Mouse (Mus musculus) neural tube, embryonic 14.5 days (tissue): ENCODE results near the gene Csf1. TPM values are rescaled to one million over a fixed set of nuclear protein-coding genes. Genes with fewer than 3 reads are reported as not detected.

Experiments used
- ATAC-seq: fragments of 200-750 bp; cut with Nextera tagmentation; 2 replicates; pipeline ENCODE4 v1.8.0; 2017; ENCODE audit warnings: low read depth, mild to moderate bottlenecking, moderate TSS enrichment, moderate library complexity
- H3K27ac ChIP-seq: fragments of 300-500 bp; sonication (generic); 2 replicates; pipeline ENCODE4 v1.5.1; 2014; ENCODE audit warnings: low read depth, mild to moderate bottlenecking, control low read depth, low read length, moderate library complexity, mixed read lengths
- H3K27me3 ChIP-seq: fragments of 300-500 bp; sonication (generic); 2 replicates; pipeline ENCODE4 v1.6.1; 2014; ENCODE audit warnings: low read length; ENCODE audit not compliant: control insufficient read depth, insufficient read depth
- H3K36me3 ChIP-seq: fragments of 300-500 bp; sonication (generic); 2 replicates; pipeline ENCODE4 v1.6.1; 2014; ENCODE audit warnings: low read length, mixed read lengths; ENCODE audit not compliant: control insufficient read depth, insufficient read depth
- H3K4me1 ChIP-seq: fragments of 300-500 bp; sonication (generic); 2 replicates; pipeline ENCODE4 v1.6.1; 2014; ENCODE audit warnings: low read length; ENCODE audit not compliant: control insufficient read depth, insufficient read depth
- H3K4me2 ChIP-seq: fragments of 300-500 bp; sonication (generic); 2 replicates; pipeline ENCODE4 v1.6.1; 2014; ENCODE audit warnings: mild to moderate bottlenecking, low read depth, low read length, control low read depth
- H3K4me3 ChIP-seq: fragments of 300-500 bp; sonication (generic); 2 replicates; pipeline ENCODE4 v1.5.1; 2014; ENCODE audit warnings: low read depth, low read length, control low read depth, mixed read lengths
- H3K9ac ChIP-seq: fragments of 300-500 bp; sonication (generic); replicated peaks from 2 replicates; pipeline ENCODE4 v1.6.1; 2014; ENCODE audit warnings: low read depth, mild to moderate bottlenecking, control low read depth, low read length, mixed read lengths
- H3K9me3 ChIP-seq: fragments of 300-500 bp; sonication (generic); 2 replicates; pipeline ENCODE4 v1.6.1; 2016; ENCODE audit warnings: low read length; ENCODE audit not compliant: control insufficient read depth
- WGBS: fragments of 180-500 bp; shearing (Covaris S2); extraction: QIAGEN DNeasy Blood & Tissue Kit; methylation state at CpG from one replicate; pipeline ENCODE4 v1.1.7; 2014; 5-methylcytosine and 5-hydroxymethylcytosine counted together
- polyA plus RNA-seq: library from polyadenylated mRNA; unstranded; fragments of >200 nt; fragmentation: Nextera tagmentation; extraction: Ambion mirVana; gene quantifications from 2 replicates; pipeline ENCODE4 v1.2.1, GENCODE M21; 2014

Csf1 gene
- polyA plus RNA-seq, 1 experiment from 2014 or later = 6.3 TPM

GRCm38 (mm10) chr3:107695219-107695947 is 64.9 kb downstream of the Csf1 start:
- peak overlapping the region; percentile 91 for H3K27ac ChIP-seq
- peak overlapping the region; percentile 87 for H3K4me3 ChIP-seq
- whole genome bisulfite sequencing = 4% methylated on average over 16 of the region's 16 CpGs
- peak overlapping the region; percentile 93 for H3K4me2 ChIP-seq
- H3K36me3 ChIP-seq = no peaks in the 10 kb centered on the region
- H3K9ac ChIP-seq = peak overlapping the region; percentile 95
- ATAC-seq = no peak
- H3K4me1 ChIP-seq = peaks cover 38% of the 10 kb centered on the region
- H3K9me3 ChIP-seq = no peaks in the 10 kb centered on the region
- H3K27me3 ChIP-seq = no peaks in the 10 kb centered on the region

GRCm38 (mm10) chr3:107694256-107694900 is 65.9 kb downstream of the Csf1 start:
- Histone ChIP-seq H3K4me1 (peaks cover 42% of the 10 kb centered on the region), H3K27ac (no peak overlapping the region), H3K9ac (peak overlapping the region; percentile 95; the same call in 1 of the 2 replicates), H3K36me3 (no peaks in the 10 kb centered on the region), H3K4me2 (peak overlapping the region; percentile 93), H3K4me3 (peak overlapping the region; percentile 87), H3K9me3 (no peaks in the 10 kb centered on the region), H3K27me3 (no peaks in the 10 kb centered on the region)
- WGBS = 45% methylated on average over 2 of the region's 2 CpGs
- ATAC-seq = no peak

Other genes with a start within 250 kb of the Csf1 start
- 15.1 and 16.6 TPM in 2 replicates for gene Slc6a17, start 242.5 kb downstream of the Csf1 start, polyA plus RNA-seq
- gene Ubl4b, start 205.4 kb downstream of the Csf1 start, polyA plus RNA-seq = not detected in 2 replicates
- not detected in 2 replicates for gene Alx3, start 165.4 kb downstream of the Csf1 start, polyA plus RNA-seq
- gene Gm10961, start 129.1 kb downstream of the Csf1 start, polyA plus RNA-seq = not detected in 2 replicates
- gene Strip1, start 128.8 kb downstream of the Csf1 start, polyA plus RNA-seq = 157 and 170 TPM in 2 replicates
- gene Ahcyl1, start 63.9 kb downstream of the Csf1 start, polyA plus RNA-seq = 137 and 142 TPM in 2 replicates
- gene Eps8l3, start 116.8 kb upstream of the Csf1 start, polyA plus RNA-seq = not detected in 2 replicates
- gene Gstm5, start 135.4 kb upstream of the Csf1 start, polyA plus RNA-seq = 261 and 263 TPM in 2 replicates
- gene Gstm7, start 171.3 kb upstream of the Csf1 start, polyA plus RNA-seq = 69.3 and 70.4 TPM in 2 replicates
- 7.4 and 13.2 TPM in 2 replicates for gene Gstm6, start 183.3 kb upstream of the Csf1 start, polyA plus RNA-seq
- not detected in 2 replicates for gene Gstm3, start 208.8 kb upstream of the Csf1 start, polyA plus RNA-seq
- gene Gstm2, start 226.0 kb upstream of the Csf1 start, polyA plus RNA-seq = 1.2 and 6.6 TPM in 2 replicates